Mouse (Mus musculus): ENCODE data around the gene Nfix. TPM values are rescaled to one million over a fixed set of nuclear protein-coding genes. Genes with fewer than 3 reads are reported as not detected.

Nfix gene
- total RNA-seq, 1 experiment, result 0.89 TPM

DNA sequence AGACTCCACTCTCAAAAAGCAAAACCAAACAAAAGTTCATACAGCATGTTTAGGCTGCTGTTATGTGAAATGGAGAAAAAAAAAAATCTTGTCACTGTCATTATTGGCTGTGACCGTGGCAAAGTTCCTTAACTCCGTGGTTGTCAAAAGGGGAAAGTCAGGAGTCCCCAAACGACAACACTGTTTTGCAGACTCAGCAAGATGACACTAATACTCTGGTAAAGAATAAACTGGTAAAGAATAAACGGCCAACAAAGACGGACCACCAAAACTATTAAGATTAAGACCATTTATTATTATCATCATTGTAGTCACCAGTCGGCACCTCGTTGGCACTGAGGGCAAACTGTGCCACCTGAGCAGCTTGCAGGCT, 39.7 kb upstream of the Nfix start:
- peak overlapping the region; percentile 86 for H3K27ac ChIP-seq (ENCODE audit: insufficient read depth, low read depth, low read length, poor library complexity, severe bottlenecking)
- no peak for DNase-seq (ENCODE audit: low read depth, low spot score)
- in situ Hi-C loops (cut with MboI; ENCODE audit: low sequenced_read_pairs in 2 of 2, unreplicated experiment in 2 of 2), result no loop called here
- H3K9ac ChIP-seq (ENCODE audit: insufficient read depth, low read depth, low read length, poor library complexity, severe bottlenecking), result peak overlapping the region; percentile 95
- H3K4me1 ChIP-seq (ENCODE audit: control insufficient read depth in 2 of 2, insufficient read depth in 2 of 2, low read length in 2 of 2, poor library complexity in 1 of 2), result peaks cover 0 to 18% of the 10 kb centered on the region in 2 experiments; a peak in 2 of 4 replicates
- no peaks in the 10 kb centered on the region for H3K9me3 ChIP-seq (ENCODE audit: control insufficient read depth, insufficient read depth, low read depth, low read length)
- peak overlapping the region; percentile 70 to 97 for H3K4me3 ChIP-seq (ENCODE audit: insufficient read depth in 1 of 2, low read depth in 1 of 2, low read length in 2 of 2, poor library complexity in 1 of 2, severe bottlenecking in 1 of 2)
- TF ChIP-seq HCFC1 (IDR thresholded peaks at IDR 0.05; ENCODE audit: borderline replicate concordance, insufficient read depth, low read length), result no peak
- peak; percentile 95 for TF ChIP-seq MAFK (IDR thresholded peaks at IDR 0.05; ENCODE audit: insufficient read depth, low read depth, low read length)
- peaks cover 61% of the 10 kb centered on the region for H3K36me3 ChIP-seq (ENCODE audit: control insufficient read depth, insufficient read depth, low read length, poor library complexity, severe bottlenecking)

DNA sequence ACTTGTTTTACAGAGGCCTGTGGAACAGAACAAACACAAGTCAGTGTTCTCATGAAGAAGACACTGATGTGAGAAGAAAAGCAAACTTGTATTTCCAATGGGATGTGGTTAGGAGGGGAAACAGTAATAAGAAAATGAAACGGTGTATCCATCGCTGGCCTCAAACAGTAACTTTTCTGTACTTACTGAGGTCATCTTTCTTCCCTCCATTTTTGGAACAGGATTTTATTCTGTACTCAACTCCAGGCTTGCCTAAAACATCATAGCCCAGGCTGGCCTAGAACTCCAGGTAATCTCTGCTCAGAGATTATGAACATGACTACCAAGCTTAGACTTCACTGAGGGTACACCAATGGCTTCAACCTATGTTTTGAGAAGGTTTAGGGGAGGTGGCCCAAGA, 39.3 kb upstream of the Nfix start:
- no peaks in the 10 kb centered on the region for H3K9me3 ChIP-seq (ENCODE audit: control insufficient read depth, insufficient read depth, low read depth, low read length)
- no peak overlapping the region for H3K27ac ChIP-seq (ENCODE audit: insufficient read depth, low read depth, low read length, poor library complexity, severe bottlenecking)
- H3K4me1 ChIP-seq (ENCODE audit: control insufficient read depth in 2 of 2, insufficient read depth in 2 of 2, low read length in 2 of 2, poor library complexity in 1 of 2), result peaks cover 0 to 16% of the 10 kb centered on the region in 2 experiments; a peak in 2 of 4 replicates
- H3K4me3 ChIP-seq (ENCODE audit: insufficient read depth in 1 of 2, low read depth in 1 of 2, low read length in 2 of 2, poor library complexity in 1 of 2, severe bottlenecking in 1 of 2), result peak overlapping the region; percentile 70 to 97
- DNase-seq (ENCODE audit: low read depth, low spot score), result no peak
- TF ChIP-seq MAFK (IDR thresholded peaks at IDR 0.05; ENCODE audit: insufficient read depth, low read depth, low read length) (no peak), ZNF384 (IDR thresholded peaks at IDR 0.05; ENCODE audit: low read depth, low read length) (no peak), ZC3H11A (IDR thresholded peaks at IDR 0.05; ENCODE audit: borderline replicate concordance, low read depth, low read length) (no peak), CHD2 (IDR thresholded peaks at IDR 0.05; ENCODE audit: low read depth, low read length) (no peak), HCFC1 (IDR thresholded peaks at IDR 0.05; ENCODE audit: borderline replicate concordance, insufficient read depth, low read length) (no peak)
- in situ Hi-C loops (cut with MboI; ENCODE audit: low sequenced_read_pairs in 2 of 2, unreplicated experiment in 2 of 2), result no loop called here
- peaks cover 61% of the 10 kb centered on the region for H3K36me3 ChIP-seq (ENCODE audit: control insufficient read depth, insufficient read depth, low read length, poor library complexity, severe bottlenecking)
- no peak overlapping the region; the same call in 1 of the 2 replicates for H3K9ac ChIP-seq (ENCODE audit: insufficient read depth, low read depth, low read length, poor library complexity, severe bottlenecking)

DNA sequence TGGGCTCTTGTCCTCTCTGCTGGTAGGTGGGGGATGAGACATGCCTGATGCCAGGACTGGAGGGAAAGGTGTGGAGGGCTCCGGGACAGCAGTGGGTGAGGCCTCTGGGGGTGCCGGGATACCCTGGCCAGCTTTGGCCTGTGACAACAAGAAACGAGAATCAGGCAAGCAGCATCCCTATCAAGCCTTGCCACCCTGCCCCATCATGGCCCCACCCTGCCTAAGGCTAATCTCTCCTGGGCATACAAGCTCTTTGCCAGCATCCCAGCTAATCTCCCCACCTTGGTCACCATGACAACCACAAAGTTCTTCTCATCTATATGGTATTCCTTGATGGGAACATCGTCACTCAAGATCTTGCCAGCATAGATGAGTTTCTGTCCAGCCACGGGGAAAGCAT, 38.4 kb upstream of the Nfix start:
- H3K9ac ChIP-seq (ENCODE audit: insufficient read depth, low read depth, low read length, poor library complexity, severe bottlenecking), result no peak overlapping the region
- H3K36me3 ChIP-seq (ENCODE audit: control insufficient read depth, insufficient read depth, low read length, poor library complexity, severe bottlenecking), result peaks cover 60% of the 10 kb centered on the region
- H3K27ac ChIP-seq (ENCODE audit: insufficient read depth, low read depth, low read length, poor library complexity, severe bottlenecking), result no peak overlapping the region
- TF ChIP-seq HCFC1 (IDR thresholded peaks at IDR 0.05; ENCODE audit: borderline replicate concordance, insufficient read depth, low read length), result no peak
- no peak for TF ChIP-seq MAFK (IDR thresholded peaks at IDR 0.05; ENCODE audit: insufficient read depth, low read depth, low read length)
- TF ChIP-seq ZNF384 (IDR thresholded peaks at IDR 0.05; ENCODE audit: low read depth, low read length), result no peak
- TF ChIP-seq CHD2 (IDR thresholded peaks at IDR 0.05; ENCODE audit: low read depth, low read length), result no peak
- TF ChIP-seq ZC3H11A (IDR thresholded peaks at IDR 0.05; ENCODE audit: borderline replicate concordance, low read depth, low read length), result no peak
- H3K9me3 ChIP-seq (ENCODE audit: control insufficient read depth, insufficient read depth, low read depth, low read length), result no peaks in the 10 kb centered on the region
- H3K4me1 ChIP-seq (ENCODE audit: control insufficient read depth in 2 of 2, insufficient read depth in 2 of 2, low read length in 2 of 2, poor library complexity in 1 of 2), result peaks cover 0 to 15% of the 10 kb centered on the region in 2 experiments; a peak in 2 of 4 replicates
- H3K4me3 ChIP-seq (ENCODE audit: insufficient read depth in 1 of 2, low read depth in 1 of 2, low read length in 2 of 2, poor library complexity in 1 of 2, severe bottlenecking in 1 of 2), result no peak overlapping the region
- no peak for DNase-seq (ENCODE audit: low read depth, low spot score)
- in situ Hi-C loops (cut with MboI; ENCODE audit: low sequenced_read_pairs in 2 of 2, unreplicated experiment in 2 of 2), result no loop called here

DNA sequence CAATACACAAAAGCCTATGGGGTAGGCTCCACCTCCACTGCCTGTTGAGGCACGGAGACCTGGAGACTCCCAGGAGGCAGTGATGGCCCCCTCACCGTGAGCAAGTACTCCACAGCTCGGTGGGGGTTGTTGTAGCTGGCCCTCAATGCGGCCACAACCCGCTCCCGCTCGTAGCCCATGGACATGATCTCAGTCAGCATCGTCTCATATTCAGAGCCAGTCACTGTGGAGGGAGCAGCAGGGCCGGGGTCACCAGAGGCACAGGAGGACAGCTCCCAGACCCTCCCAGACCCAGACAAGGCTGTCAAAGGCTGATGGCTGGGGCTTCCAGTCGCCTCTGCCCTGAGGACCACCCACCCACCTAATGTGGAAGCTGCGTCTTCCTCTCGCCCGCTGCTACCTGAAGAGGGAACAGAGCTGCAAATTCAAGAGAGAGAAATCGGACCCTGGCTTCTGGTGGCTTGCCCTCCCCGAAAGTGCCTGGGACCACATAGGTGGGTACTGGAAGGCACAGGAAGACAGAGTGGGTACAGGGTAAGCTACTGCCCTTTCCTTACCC, 37.8 kb upstream of the Nfix start:
- TF ChIP-seq HCFC1 (IDR thresholded peaks at IDR 0.05; ENCODE audit: borderline replicate concordance, insufficient read depth, low read length), result no peak
- H3K4me3 ChIP-seq (ENCODE audit: insufficient read depth in 1 of 2, low read depth in 1 of 2, low read length in 2 of 2, poor library complexity in 1 of 2, severe bottlenecking in 1 of 2), result no peak overlapping the region
- H3K9me3 ChIP-seq (ENCODE audit: control insufficient read depth, insufficient read depth, low read depth, low read length), result no peaks in the 10 kb centered on the region
- peaks cover 0 to 15% of the 10 kb centered on the region in 2 experiments; a peak in 2 of 4 replicates for H3K4me1 ChIP-seq (ENCODE audit: control insufficient read depth in 2 of 2, insufficient read depth in 2 of 2, low read length in 2 of 2, poor library complexity in 1 of 2)
- in situ Hi-C loops (cut with MboI; ENCODE audit: low sequenced_read_pairs in 2 of 2, unreplicated experiment in 2 of 2), result no loop called here
- peaks cover 55% of the 10 kb centered on the region for H3K36me3 ChIP-seq (ENCODE audit: control insufficient read depth, insufficient read depth, low read length, poor library complexity, severe bottlenecking)
- 0 out of 2 replicates have a peak overlapping the region, but pooled peaks have one; percentile 14 for H3K27ac ChIP-seq (ENCODE audit: insufficient read depth, low read depth, low read length, poor library complexity, severe bottlenecking)
- no peak overlapping the region for H3K9ac ChIP-seq (ENCODE audit: insufficient read depth, low read depth, low read length, poor library complexity, severe bottlenecking)
- no peak for DNase-seq (ENCODE audit: low read depth, low spot score)

Measured in ES-E14 (cell line).